Mouse (Mus musculus) liver, embryonic 14.5 days (tissue): ENCODE results near the gene Disc1.

Experiments
- CTCF ChIP-seq: IDR thresholded peaks from 2 replicates; pipeline ENCODE4 v1.5.1; 2016; ENCODE audit warnings: antibody characterized with exemption, low read depth, control low read depth
- EP300 ChIP-seq: IDR thresholded peaks from 2 replicates; pipeline ENCODE4 v1.6.1; 2016; ENCODE audit warnings: antibody characterized with exemption, low read depth

DNA sequence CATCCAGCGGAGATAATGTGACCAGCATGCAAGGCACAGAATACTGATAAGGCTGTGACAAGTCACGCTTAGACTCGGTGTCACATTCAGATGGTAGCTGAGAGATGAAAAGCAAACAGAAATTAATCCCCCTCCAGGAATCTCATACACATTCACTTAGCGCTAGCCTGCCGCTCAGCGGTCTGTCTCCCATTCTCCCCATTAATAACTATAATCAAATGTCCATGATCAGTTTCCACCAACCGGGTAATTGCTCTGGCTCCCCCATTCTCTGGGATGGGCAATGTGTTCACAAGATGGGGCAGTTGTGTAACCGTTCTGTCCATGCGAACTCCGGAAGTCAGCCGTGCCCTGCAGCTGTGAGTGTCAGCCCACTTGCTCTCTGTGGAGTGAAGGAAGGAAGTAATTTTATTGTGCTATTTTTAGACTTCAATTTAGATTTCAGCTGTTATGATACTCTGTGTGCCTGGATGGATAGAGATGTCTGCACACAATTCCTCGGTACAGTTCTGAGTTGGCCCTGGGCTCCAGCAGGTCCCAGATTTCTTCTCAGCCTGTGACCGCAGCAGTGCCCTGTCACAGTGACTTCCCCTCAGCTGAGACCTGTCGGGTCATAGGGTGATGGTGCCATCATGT, 173.1 kb downstream of the Disc1 start:
- TF ChIP-seq EP300 (no peak), CTCF (no peak)
